Comparison of ENCODE assay signal across 24 mouse cellular contexts in genomic region chr13:59719475-59719874, GRCm38 (mm10). TPM values are rescaled to one million over a fixed set of nuclear protein-coding genes. Genes with fewer than 3 reads are reported as not detected.
A peak's percentile ranks its signal among the peaks of the same experiment; 100 is the strongest.
DNase-seq lines count a peak whose midpoint lies in the region; ATAC-seq and TF ChIP-seq lines count a peak whose summit lies in the region.
"Had no signal": no experiment of that assay in that cellular context is flagged by ENCODE, and none has a peak within 500 bp of the region (broad histone marks: within the 10 kb centered on the region; RNA-seq: fewer than 3 reads in every experiment).

No protein-coding gene starts in this region.

- H3K27ac ChIP-seq in heart, embryonic 13.5 days (replicated peaks) = peak overlapping the region; percentile 12; the same call in 1 of the 2 replicates
- H3K27ac ChIP-seq in stomach, embryonic 16.5 days (ENCODE audit: low read length) = 0 out of 2 replicates have a peak overlapping the region, but pooled peaks have one; percentile 2
- no peak overlapping the region for H3K27ac ChIP-seq in stomach, postnatal 0 days (replicated peaks)
- no peak overlapping the region; the same call in 1 of the 2 replicates for H3K27ac ChIP-seq in liver, embryonic 13.5 days
- H3K27ac ChIP-seq: heart, embryonic 15.5 days; hindbrain, embryonic 12.5 days; kidney, embryonic 15.5 days; stomach, embryonic 15.5 days had no signal

- H3K4me2 ChIP-seq in heart, embryonic 13.5 days = no peak overlapping the region
- H3K4me2 ChIP-seq in stomach, embryonic 16.5 days (ENCODE audit: low read depth, low read length) = no peak overlapping the region
- no peak overlapping the region for H3K4me2 ChIP-seq in stomach, postnatal 0 days (replicated peaks; ENCODE audit: low read depth)
- H3K4me2 ChIP-seq in liver, embryonic 13.5 days = no peak overlapping the region
- H3K4me2 ChIP-seq: heart, embryonic 15.5 days; hindbrain, embryonic 12.5 days; kidney, embryonic 15.5 days; stomach, embryonic 15.5 days had no signal

- H3K9me3 ChIP-seq in heart, embryonic 13.5 days = no peaks in the 10 kb centered on the region
- no peaks in the 10 kb centered on the region for H3K9me3 ChIP-seq in stomach, embryonic 16.5 days (replicated peaks; ENCODE audit: control insufficient read depth, low read length)
- H3K9me3 ChIP-seq in stomach, postnatal 0 days (ENCODE audit: control insufficient read depth, low read length) = no peaks in the 10 kb centered on the region
- no peaks in the 10 kb centered on the region for H3K9me3 ChIP-seq in liver, embryonic 13.5 days (replicated peaks)
- H3K9me3 ChIP-seq: heart, embryonic 15.5 days; hindbrain, embryonic 12.5 days; kidney, embryonic 15.5 days; stomach, embryonic 15.5 days had no signal

- ATAC-seq in heart, embryonic 13.5 days (ENCODE audit: extremely low read depth, insufficient number of reproducible peaks, low FRiP score, low TSS enrichment) = no peak
- no peak for ATAC-seq in stomach, embryonic 16.5 days (ENCODE audit: insufficient read depth, low FRiP score)
- no peak for ATAC-seq in stomach, postnatal 0 days (ENCODE audit: low FRiP score, low TSS enrichment)
- ATAC-seq in liver, embryonic 13.5 days (ENCODE audit: low read depth) = peak; percentile 66

- H3K9ac ChIP-seq in heart, embryonic 13.5 days = no peak overlapping the region
- no peak overlapping the region for H3K9ac ChIP-seq in stomach, embryonic 16.5 days (ENCODE audit: low read length)
- H3K9ac ChIP-seq in stomach, postnatal 0 days (ENCODE audit: low read length) = no peak overlapping the region
- H3K9ac ChIP-seq in liver, embryonic 13.5 days = 0 out of 2 replicates have a peak overlapping the region, but pooled peaks have one; percentile 7
- H3K9ac ChIP-seq: heart, embryonic 15.5 days; hindbrain, embryonic 12.5 days; kidney, embryonic 15.5 days; stomach, embryonic 15.5 days had no signal

- H3K36me3 ChIP-seq in heart, embryonic 13.5 days = no peaks in the 10 kb centered on the region
- H3K36me3 ChIP-seq in stomach, embryonic 16.5 days (ENCODE audit: control insufficient read depth, insufficient read depth, low read length) = no peaks in the 10 kb centered on the region
- H3K36me3 ChIP-seq in stomach, postnatal 0 days (ENCODE audit: control insufficient read depth, insufficient read depth, low read length) = no peaks in the 10 kb centered on the region
- no peaks in the 10 kb centered on the region for H3K36me3 ChIP-seq in liver, embryonic 13.5 days
- H3K36me3 ChIP-seq: heart, embryonic 15.5 days; hindbrain, embryonic 12.5 days; kidney, embryonic 15.5 days; stomach, embryonic 15.5 days had no signal

- H3K4me1 ChIP-seq in heart, embryonic 13.5 days = peaks cover 11% of the 10 kb centered on the region
- no peaks in the 10 kb centered on the region for H3K4me1 ChIP-seq in stomach, embryonic 16.5 days (ENCODE audit: control insufficient read depth, insufficient read depth, low read length)
- no peaks in the 10 kb centered on the region for H3K4me1 ChIP-seq in stomach, postnatal 0 days (replicated peaks; ENCODE audit: control insufficient read depth, insufficient read depth)
- H3K4me1 ChIP-seq in liver, embryonic 13.5 days (replicated peaks) = peaks cover 62% of the 10 kb centered on the region
- H3K4me1 ChIP-seq: stomach, embryonic 15.5 days had no signal

- intact Hi-C loops in heart, postnatal 14 days (cut with DNase I) = no loop called here

- WGBS in heart, embryonic 13.5 days = 87% methylated on average over 1 of the region's 1 CpGs
- 83% methylated on average over 1 of the region's 1 CpGs for WGBS in stomach, embryonic 16.5 days
- WGBS in stomach, postnatal 0 days = 91% methylated on average over 1 of the region's 1 CpGs
- WGBS in liver, embryonic 13.5 days (ENCODE audit: insufficient replicate concordance) = 68% methylated on average over 1 of the region's 1 CpGs

- TF ChIP-seq EP300 in stomach, postnatal 0 days (optimal IDR thresholded peaks at IDR 0.05) = no peak

- peaks cover 3% of the 10 kb centered on the region for H3K27me3 ChIP-seq in heart, embryonic 13.5 days (replicated peaks)
- H3K27me3 ChIP-seq in stomach, embryonic 16.5 days (ENCODE audit: control insufficient read depth, insufficient read depth, low read length) = no peaks in the 10 kb centered on the region
- H3K27me3 ChIP-seq in stomach, postnatal 0 days (ENCODE audit: control insufficient read depth, insufficient read depth, low read length) = no peaks in the 10 kb centered on the region
- H3K27me3 ChIP-seq in liver, embryonic 13.5 days = peaks cover 9% of the 10 kb centered on the region
- H3K27me3 ChIP-seq: heart, embryonic 15.5 days; hindbrain, embryonic 12.5 days; kidney, embryonic 15.5 days; stomach, embryonic 15.5 days had no signal

- no peak for DNase-seq in heart, postnatal 14 days
- DNase-seq in stomach, postnatal 0 days (ENCODE audit: low spot score) = no peak
- DNase-seq in liver, embryonic 13.5 days = no peak
- DNase-seq in layer of hippocampus, adult 9-10 months (ENCODE audit: low spot score) = no peak
- DNase-seq in natural killer cell, adult 2 months (ENCODE audit: low spot score in 2 of 2) = no peak
- DNase-seq: adrenal gland, adult 8-10 months; cerebellum, adult 2 months; embryo, embryonic 11 days; gastrocnemius, postnatal 25 days; lung, adult 2 months; retina, postnatal 1 day; thymus, postnatal 36 days had no signal

- TF ChIP-seq CTCF in stomach, postnatal 0 days (IDR thresholded peaks at IDR 0.05; ENCODE audit: low read depth) = no peak

- no peak overlapping the region for H3K4me3 ChIP-seq in heart, embryonic 13.5 days
- H3K4me3 ChIP-seq in stomach, embryonic 16.5 days (replicated peaks; ENCODE audit: low read length) = no peak overlapping the region
- H3K4me3 ChIP-seq in stomach, postnatal 0 days (ENCODE audit: low read depth, low read length) = no peak overlapping the region
- no peak overlapping the region for H3K4me3 ChIP-seq in liver, embryonic 13.5 days (replicated peaks)
- H3K4me3 ChIP-seq: heart, embryonic 15.5 days; hindbrain, embryonic 12.5 days; kidney, embryonic 15.5 days; stomach, embryonic 15.5 days had no signal

RNA-seq across cellular contexts. Expression of gene Spata31d1b, which starts 7.4 kb away (rescaled TPM):
- polyA plus RNA-seq in heart, embryonic 13.5 days (2015; fragmentation: Nextera tagmentation; extraction: Ambion mirVana) = not detected in 2 replicates
- not detected for total RNA-seq in heart, postnatal 14 days (2021)
- not detected in 2 replicates for polyA plus RNA-seq in stomach, embryonic 16.5 days (2015; fragmentation: Nextera tagmentation; extraction: Ambion mirVana)
- 0.02 TPM in 1 of 2 replicates, not detected in the other for polyA plus RNA-seq in stomach, postnatal 0 days (2015; fragmentation: Nextera tagmentation; extraction: Ambion mirVana)
- polyA plus RNA-seq in liver, embryonic 13.5 days (2015; fragmentation: Nextera tagmentation; extraction: Ambion mirVana) = not detected in 2 replicates
- total RNA-seq: adrenal gland, adult 8-10 months; gastrocnemius, postnatal 25 days; layer of hippocampus, adult 18-20 months; megakaryocyte, adult 5-6 weeks had no signal
- polyA plus RNA-seq: C2C12; cerebellum, adult 2 months; heart, embryonic 15.5 days; hindbrain, embryonic 12.5 days; intestine, embryonic 14.5 days; lung, adult 2 months; neural tube, embryonic 14.5 days; small intestine, adult 2 months; stomach, embryonic 15.5 days had no signal

RNA-seq across cellular contexts. Expression of gene Spata31d1a, which starts 9.3 kb away (rescaled TPM):
- not detected in 2 replicates for polyA plus RNA-seq in heart, embryonic 13.5 days (2015; fragmentation: Nextera tagmentation; extraction: Ambion mirVana)
- not detected for total RNA-seq in heart, postnatal 14 days (2021)
- not detected in 2 replicates for polyA plus RNA-seq in stomach, embryonic 16.5 days (2015; fragmentation: Nextera tagmentation; extraction: Ambion mirVana)
- polyA plus RNA-seq in stomach, postnatal 0 days (2015; fragmentation: Nextera tagmentation; extraction: Ambion mirVana) = 0.02 TPM in 1 of 2 replicates, not detected in the other
- polyA plus RNA-seq in liver, embryonic 13.5 days (2015; fragmentation: Nextera tagmentation; extraction: Ambion mirVana) = 0.03 TPM in 1 of 2 replicates, not detected in the other
- total RNA-seq: adrenal gland, adult 8-10 months; gastrocnemius, postnatal 25 days had no signal
- polyA plus RNA-seq: C2C12; kidney, embryonic 15.5 days; lung, adult 2 months; small intestine, adult 2 months; stomach, embryonic 15.5 days had no signal

RNA-seq across cellular contexts. Expression of gene Spata31d1d, which starts 12.1 kb away (rescaled TPM):
- polyA plus RNA-seq in heart, embryonic 13.5 days (2015; fragmentation: Nextera tagmentation; extraction: Ambion mirVana) = not detected in 2 replicates
- total RNA-seq in heart, postnatal 14 days (2021) = not detected
- not detected in 2 replicates for polyA plus RNA-seq in stomach, embryonic 16.5 days (2015; fragmentation: Nextera tagmentation; extraction: Ambion mirVana)
- not detected in 2 replicates for polyA plus RNA-seq in stomach, postnatal 0 days (2015; fragmentation: Nextera tagmentation; extraction: Ambion mirVana)
- polyA plus RNA-seq in liver, embryonic 13.5 days (2015; fragmentation: Nextera tagmentation; extraction: Ambion mirVana) = not detected in 2 replicates
- total RNA-seq: adrenal gland, adult 8-10 months; gastrocnemius, postnatal 25 days; layer of hippocampus, adult 18-20 months; megakaryocyte, adult 5-6 weeks had no signal
- polyA plus RNA-seq: C2C12; heart, embryonic 15.5 days; hindbrain, embryonic 12.5 days; intestine, embryonic 14.5 days; kidney, embryonic 15.5 days; lung, adult 2 months; neural tube, embryonic 14.5 days; small intestine, adult 2 months; stomach, embryonic 15.5 days had no signal

RNA-seq across cellular contexts. Expression of gene 4921517D22Rik, which starts 25.6 kb away (rescaled TPM):
- polyA plus RNA-seq in heart, embryonic 13.5 days (2015; fragmentation: Nextera tagmentation; extraction: Ambion mirVana) = not detected in 2 replicates
- total RNA-seq in heart, postnatal 14 days (2021) = not detected
- not detected in 2 replicates for polyA plus RNA-seq in stomach, embryonic 16.5 days (2015; fragmentation: Nextera tagmentation; extraction: Ambion mirVana)
- polyA plus RNA-seq in stomach, postnatal 0 days (2015; fragmentation: Nextera tagmentation; extraction: Ambion mirVana) = not detected in 2 replicates
- polyA plus RNA-seq in liver, embryonic 13.5 days (2015; fragmentation: Nextera tagmentation; extraction: Ambion mirVana) = not detected in 2 replicates
- total RNA-seq: adrenal gland, adult 8-10 months; gastrocnemius, postnatal 25 days; layer of hippocampus, adult 18-20 months; megakaryocyte, adult 5-6 weeks had no signal
- polyA plus RNA-seq: C2C12; cerebellum, adult 2 months; heart, embryonic 15.5 days; hindbrain, embryonic 12.5 days; intestine, embryonic 14.5 days; kidney, embryonic 15.5 days; lung, adult 2 months; neural tube, embryonic 14.5 days; small intestine, adult 2 months; stomach, embryonic 15.5 days had no signal

RNA-seq across cellular contexts. Expression of gene 1700014D04Rik, which starts 27.1 kb away (rescaled TPM):
- polyA plus RNA-seq in heart, embryonic 13.5 days (2015; fragmentation: Nextera tagmentation; extraction: Ambion mirVana) = not detected in 2 replicates
- not detected for total RNA-seq in heart, postnatal 14 days (2021)
- polyA plus RNA-seq in stomach, embryonic 16.5 days (2015; fragmentation: Nextera tagmentation; extraction: Ambion mirVana) = 0.10 TPM in 1 of 2 replicates, not detected in the other
- polyA plus RNA-seq in stomach, postnatal 0 days (2015; fragmentation: Nextera tagmentation; extraction: Ambion mirVana) = 0.02 TPM in 1 of 2 replicates, not detected in the other
- polyA plus RNA-seq in liver, embryonic 13.5 days (2015; fragmentation: Nextera tagmentation; extraction: Ambion mirVana) = not detected in 2 replicates
- polyA plus RNA-seq: hindbrain, embryonic 12.5 days; intestine, embryonic 14.5 days; kidney, embryonic 15.5 days; small intestine, adult 2 months; stomach, embryonic 15.5 days had no signal

Comparison
In these comparisons a context has a peak if more than half of its experiments do, and no peak if none do; other contexts are left out.
1. H3K27ac ChIP-seq: peak in heart, embryonic 13.5 days (single experiment) and stomach, embryonic 16.5 days (single experiment); none in stomach, postnatal 0 days (single experiment) and liver, embryonic 13.5 days (single experiment).